Mouse (Mus musculus): ENCODE measurements around the gene Fgfbp3. TPM values are rescaled to one million over a fixed set of nuclear protein-coding genes. Genes with fewer than 3 reads are reported as not detected.
"Not testable (repeated sequence)": the region's sequence is repeated elsewhere in the genome, so short reads cannot be mapped to it uniquely, and the experiment has no call there.

Gene Fgfbp3
- 1 to 10 TPM; 6.9 to 9.0 TPM for total RNA-seq (2021)
- long read RNA-seq, experiment 1, partial matches to known transcripts = 17 of 20 reads
- long read RNA-seq, experiment 1, other reads (novel, unspliced or antisense) = 0 of 20 reads
- long read RNA-seq, experiment 2, partial matches to known transcripts = 14 of 15 reads
- long read RNA-seq, experiment 2, other reads (novel, unspliced or antisense) = 0 of 15 reads

GRCm38 (mm10) chr19:36919466-36919865 lies at the start of gene Fgfbp3:
Fgfbp3 (minus strand) TSS chr19:36919615.
- Histone ChIP-seq H3K4me3 (peak within 1 kb of the TSS; percentile 91), H3K27ac (peak within 1 kb of the TSS; percentile 93)
- TF ChIP-seq CTCF (conservative IDR thresholded peaks at IDR 0.05) = no peak
- no peak for DNase-seq (ENCODE audit: low spot score in 2 of 2)

GRCm38 (mm10) chr19:36962544-36963260 lies 43.3 kb upstream of the Fgfbp3 start:
- H3K27ac ChIP-seq; DNase-seq (ENCODE audit: low spot score in 2 of 2); H3K4me3 ChIP-seq: not testable (repeated sequence)

- H3K27ac ChIP-seq = no peak overlapping the region
- no peak overlapping the region for H3K4me3 ChIP-seq
- no peak for DNase-seq (ENCODE audit: low spot score in 2 of 2)
- TF ChIP-seq CTCF (conservative IDR thresholded peaks at IDR 0.05) = no peak
Observed at GRCm38 (mm10) chr19:36961320-36961719, 41.9 kb upstream of the Fgfbp3 start.

- H3K27ac ChIP-seq = no peak overlapping the region
Observed at GRCm38 (mm10) chr19:36958331-36958730, 38.9 kb upstream of the Fgfbp3 start.

GRCm38 (mm10) chr19:36953637-36954206 lies 34.3 kb upstream of the Fgfbp3 start:
- TF ChIP-seq CTCF (conservative IDR thresholded peaks at IDR 0.05) = no peak
- Histone ChIP-seq H3K4me3 (no peak overlapping the region), H3K27ac (no peak overlapping the region)
- no peak for DNase-seq (ENCODE audit: low spot score in 2 of 2)

More at GRCm38 (mm10) chr19:36958331-36958730, 38.9 kb upstream of the Fgfbp3 start:
- H3K4me3 ChIP-seq = no peak overlapping the region
- TF ChIP-seq CTCF (conservative IDR thresholded peaks at IDR 0.05) = no peak
- no peak for DNase-seq (ENCODE audit: low spot score in 2 of 2)

- Histone ChIP-seq H3K27ac (no peak overlapping the region), H3K4me3 (no peak overlapping the region)
- DNase-seq (ENCODE audit: low spot score in 2 of 2) = no peak
- TF ChIP-seq CTCF (conservative IDR thresholded peaks at IDR 0.05) = peak; percentile 40
Observed at GRCm38 (mm10) chr19:36940064-36940463, 20.6 kb upstream of the Fgfbp3 start.

- no peak overlapping the region for H3K27ac ChIP-seq
Observed at GRCm38 (mm10) chr19:36938008-36938407, 18.6 kb upstream of the Fgfbp3 start.

GRCm38 (mm10) chr19:36936285-36936684 lies 16.9 kb upstream of the Fgfbp3 start:
- TF ChIP-seq CTCF (conservative IDR thresholded peaks at IDR 0.05) = no peak
- Histone ChIP-seq H3K4me3 (no peak overlapping the region), H3K27ac (no peak overlapping the region)
- no peak for DNase-seq (ENCODE audit: low spot score in 2 of 2)

More at GRCm38 (mm10) chr19:36938008-36938407, 18.6 kb upstream of the Fgfbp3 start:
- no peak for TF ChIP-seq CTCF (conservative IDR thresholded peaks at IDR 0.05)
- no peak for DNase-seq (ENCODE audit: low spot score in 2 of 2)
- no peak overlapping the region for H3K4me3 ChIP-seq

- Histone ChIP-seq H3K27ac (no peak overlapping the region), H3K4me3 (no peak overlapping the region)
- no peak for DNase-seq (ENCODE audit: low spot score in 2 of 2)
- no peak for TF ChIP-seq CTCF (conservative IDR thresholded peaks at IDR 0.05)
Observed at GRCm38 (mm10) chr19:36932613-36933012, 13.2 kb upstream of the Fgfbp3 start.

- no peak for DNase-seq (ENCODE audit: low spot score in 2 of 2)
- TF ChIP-seq CTCF (conservative IDR thresholded peaks at IDR 0.05) = no peak
- no peak overlapping the region for H3K27ac ChIP-seq
- no peak overlapping the region for H3K4me3 ChIP-seq
Observed at GRCm38 (mm10) chr19:36932097-36932496, 12.7 kb upstream of the Fgfbp3 start.

- DNase-seq (ENCODE audit: low spot score in 2 of 2) = no peak
- no peak for TF ChIP-seq CTCF (conservative IDR thresholded peaks at IDR 0.05)
- Histone ChIP-seq H3K4me3 (no peak overlapping the region), H3K27ac (no peak overlapping the region)
Observed at GRCm38 (mm10) chr19:36929816-36930215, 10.4 kb upstream of the Fgfbp3 start.

- peak overlapping the region; percentile 91 for H3K4me3 ChIP-seq
- no peak for DNase-seq (ENCODE audit: low spot score in 2 of 2)
- TF ChIP-seq CTCF (conservative IDR thresholded peaks at IDR 0.05) = no peak
- no peak overlapping the region for H3K27ac ChIP-seq
Observed at GRCm38 (mm10) chr19:36927800-36928361, 8.5 kb upstream of the Fgfbp3 start.

GRCm38 (mm10) chr19:36926553-36927236 lies 7.3 kb upstream of the Fgfbp3 start:
- Histone ChIP-seq H3K27ac (peak overlapping the region; percentile 92), H3K4me3 (peak overlapping the region; percentile 91)
- no peak for TF ChIP-seq CTCF (conservative IDR thresholded peaks at IDR 0.05)
- no peak for DNase-seq (ENCODE audit: low spot score in 2 of 2)
